Mouse (Mus musculus): ENCODE results near the gene Gm20696. TPM values are rescaled to one million over a fixed set of nuclear protein-coding genes. Genes with fewer than 3 reads are reported as not detected.
A peak's percentile ranks its signal among the peaks of the same experiment; 100 is the strongest.

Gene Gm20696
- polyA plus RNA-seq, 1 experiment from 2014 or later: 7.5 TPM

DNA sequence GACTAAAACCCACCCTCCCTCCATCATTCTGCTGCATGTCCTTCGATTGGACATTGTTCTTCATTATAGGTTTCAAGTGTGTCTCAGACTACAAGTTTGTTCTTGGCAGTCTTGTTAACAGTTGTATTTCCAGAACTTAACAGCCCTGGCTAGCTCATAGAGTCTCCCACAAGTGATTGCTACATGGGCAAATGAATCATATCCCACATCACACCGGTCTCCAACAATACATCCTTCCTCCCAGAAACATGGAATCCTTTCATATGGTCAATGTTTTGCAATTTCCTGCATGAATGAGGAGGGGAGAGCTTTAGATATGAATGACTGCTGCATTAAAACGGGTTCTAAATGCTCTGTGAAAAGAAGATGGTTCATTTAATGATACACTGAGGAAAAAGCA, 322.8 kb downstream of the Gm20696 start:
- Histone ChIP-seq H3K4me1 (ENCODE audit: control insufficient read depth, insufficient read depth, low read length) (no peaks in the 10 kb centered on the region), H3K27ac (ENCODE audit: low read depth, low read length) (no peak overlapping the region), H3K4me3 (ENCODE audit: low read length) (no peak overlapping the region), H3K4me2 (replicated peaks; ENCODE audit: low read depth, low read length) (no peak overlapping the region), H3K9me3 (ENCODE audit: control insufficient read depth, low read length) (no peaks in the 10 kb centered on the region), H3K36me3 (ENCODE audit: control insufficient read depth, insufficient read depth, low read length) (no peaks in the 10 kb centered on the region), H3K27me3 (ENCODE audit: control insufficient read depth, insufficient read depth, low read length) (no peaks in the 10 kb centered on the region), H3K9ac (ENCODE audit: low read depth, low read length) (no peak overlapping the region)
- WGBS: 91% methylated on average over 3 of the region's 3 CpGs
- ATAC-seq (ENCODE audit: low FRiP score, low TSS enrichment): no peak

DNA sequence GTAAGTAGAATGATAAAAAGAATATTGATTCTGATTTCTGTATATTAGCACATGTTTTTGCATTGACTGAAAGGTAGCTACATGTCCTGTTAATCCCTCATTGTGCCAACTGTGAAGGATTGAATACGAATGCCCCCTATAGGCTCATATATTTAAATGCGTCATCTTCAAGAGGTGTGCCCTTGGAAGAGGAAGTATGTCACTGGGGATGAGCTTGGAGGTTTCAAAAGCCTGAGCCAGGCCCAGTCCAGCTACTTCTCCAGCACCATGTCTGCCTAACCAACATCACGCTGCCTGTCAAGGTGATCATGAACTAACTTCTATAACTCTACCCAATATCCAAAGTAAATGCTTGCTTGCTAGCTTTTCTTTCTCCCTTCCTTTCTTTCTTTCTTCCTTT, 324.2 kb downstream of the Gm20696 start:
- H3K4me3 ChIP-seq (ENCODE audit: low read length): no peak overlapping the region
- ATAC-seq (ENCODE audit: low FRiP score, low TSS enrichment): no peak
- 95% methylated on average over 3 of the region's 3 CpGs for WGBS
- H3K36me3 ChIP-seq (ENCODE audit: control insufficient read depth, insufficient read depth, low read length): no peaks in the 10 kb centered on the region
- H3K4me2 ChIP-seq (replicated peaks; ENCODE audit: low read depth, low read length): no peak overlapping the region
- peaks cover 9% of the 10 kb centered on the region for H3K4me1 ChIP-seq (ENCODE audit: control insufficient read depth, insufficient read depth, low read length)
- H3K9ac ChIP-seq (ENCODE audit: low read depth, low read length): no peak overlapping the region
- no peaks in the 10 kb centered on the region for H3K27me3 ChIP-seq (ENCODE audit: control insufficient read depth, insufficient read depth, low read length)
- H3K9me3 ChIP-seq (ENCODE audit: control insufficient read depth, low read length): no peaks in the 10 kb centered on the region
- H3K27ac ChIP-seq (ENCODE audit: low read depth, low read length): no peak overlapping the region

DNA sequence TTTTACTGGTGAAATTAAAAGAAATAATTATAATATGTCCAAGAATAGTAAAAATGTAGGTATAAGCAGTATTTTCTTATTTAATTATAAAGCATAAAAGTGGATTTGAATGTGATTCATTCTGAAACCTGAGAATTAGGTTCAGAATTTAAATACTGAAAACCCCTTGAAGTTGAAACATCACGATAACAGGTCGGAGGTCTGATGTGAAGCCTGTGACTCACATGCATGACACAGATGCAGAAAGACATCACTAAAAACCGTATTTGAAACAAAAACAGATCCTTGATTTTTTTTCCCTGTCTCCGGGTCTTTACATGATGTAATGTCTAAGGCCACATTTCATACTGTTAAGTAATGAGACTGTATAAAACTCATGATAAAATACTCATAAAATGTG, 325.7 kb downstream of the Gm20696 start:
- Histone ChIP-seq H3K36me3 (ENCODE audit: control insufficient read depth, insufficient read depth, low read length) (no peaks in the 10 kb centered on the region), H3K4me3 (ENCODE audit: low read length) (no peak overlapping the region), H3K27me3 (ENCODE audit: control insufficient read depth, insufficient read depth, low read length) (no peaks in the 10 kb centered on the region), H3K9ac (ENCODE audit: low read depth, low read length) (no peak overlapping the region), H3K4me2 (replicated peaks; ENCODE audit: low read depth, low read length) (no peak overlapping the region), H3K4me1 (ENCODE audit: control insufficient read depth, insufficient read depth, low read length) (peaks cover 9% of the 10 kb centered on the region), H3K9me3 (ENCODE audit: control insufficient read depth, low read length) (no peaks in the 10 kb centered on the region), H3K27ac (ENCODE audit: low read depth, low read length) (no peak overlapping the region)
- WGBS: 82% methylated on average over 4 of the region's 4 CpGs
- ATAC-seq (ENCODE audit: low FRiP score, low TSS enrichment): no peak

GRCm38 (mm10) chr6:99339986-99340721, 326.4 kb downstream of the Gm20696 start:
- Histone ChIP-seq H3K36me3 (ENCODE audit: control insufficient read depth, insufficient read depth, low read length) (no peaks in the 10 kb centered on the region), H3K4me3 (ENCODE audit: low read length) (no peak overlapping the region), H3K9ac (ENCODE audit: low read depth, low read length) (no peak overlapping the region), H3K4me2 (replicated peaks; ENCODE audit: low read depth, low read length) (no peak overlapping the region), H3K4me1 (ENCODE audit: control insufficient read depth, insufficient read depth, low read length) (peaks cover 9% of the 10 kb centered on the region), H3K9me3 (ENCODE audit: control insufficient read depth, low read length) (no peaks in the 10 kb centered on the region), H3K27ac (ENCODE audit: low read depth, low read length) (no peak overlapping the region), H3K27me3 (ENCODE audit: control insufficient read depth, insufficient read depth, low read length) (no peaks in the 10 kb centered on the region)
- WGBS: 88% methylated on average over 10 of the region's 10 CpGs
- ATAC-seq (ENCODE audit: low FRiP score, low TSS enrichment): no peak

- Histone ChIP-seq H3K27ac (ENCODE audit: low read depth, low read length) (no peak overlapping the region), H3K27me3 (ENCODE audit: control insufficient read depth, insufficient read depth, low read length) (no peaks in the 10 kb centered on the region), H3K4me1 (ENCODE audit: control insufficient read depth, insufficient read depth, low read length) (peaks cover 9% of the 10 kb centered on the region), H3K9me3 (ENCODE audit: control insufficient read depth, low read length) (no peaks in the 10 kb centered on the region), H3K4me2 (replicated peaks; ENCODE audit: low read depth, low read length) (no peak overlapping the region), H3K4me3 (ENCODE audit: low read length) (no peak overlapping the region), H3K36me3 (ENCODE audit: control insufficient read depth, insufficient read depth, low read length) (no peaks in the 10 kb centered on the region), H3K9ac (ENCODE audit: low read depth, low read length) (no peak overlapping the region)
- no peak for ATAC-seq (ENCODE audit: low FRiP score, low TSS enrichment)
- WGBS: 33% methylated on average over 5 of the region's 5 CpGs
These were observed 327.3 kb downstream of the Gm20696 start for GRCm38 (mm10) chr6:99339343-99339620.

DNA sequence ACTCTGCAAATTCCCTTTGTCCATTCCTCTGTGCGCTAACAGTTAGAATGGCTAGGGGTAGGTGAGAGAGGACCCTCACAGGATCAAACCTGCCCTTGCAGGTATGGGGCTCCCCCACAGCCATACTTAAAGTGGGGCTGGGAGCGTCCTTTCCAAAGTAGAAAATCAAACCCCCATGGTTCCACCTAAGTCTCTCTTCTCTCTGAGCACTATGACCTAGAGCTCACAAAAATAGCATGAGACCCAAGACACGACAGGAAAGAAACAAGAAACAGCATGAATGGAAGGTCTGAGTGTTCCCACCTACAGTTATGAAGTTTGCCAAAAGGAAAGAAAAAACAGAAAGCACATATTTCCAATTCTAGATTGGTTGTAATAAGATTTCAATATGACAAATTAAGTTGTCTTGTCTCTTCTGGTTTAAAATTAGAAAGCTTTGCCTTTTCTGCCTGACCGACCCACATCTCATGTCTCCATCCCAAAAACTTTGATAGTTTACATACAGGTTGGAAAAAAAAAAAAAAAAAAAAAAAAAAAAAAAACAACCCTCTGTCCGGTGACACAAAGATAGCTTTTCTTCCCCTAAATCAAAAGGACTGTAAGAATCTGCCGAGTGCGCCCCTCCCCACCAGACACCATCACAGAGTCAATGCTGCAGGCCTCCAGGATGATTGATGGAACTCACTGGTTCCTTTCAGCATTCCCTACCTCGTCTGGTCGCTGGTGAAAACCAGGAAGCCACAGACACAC, 327.8 kb downstream of the Gm20696 start:
- no peaks in the 10 kb centered on the region for H3K36me3 ChIP-seq (ENCODE audit: control insufficient read depth, insufficient read depth, low read length)
- no peak overlapping the region for H3K4me3 ChIP-seq (ENCODE audit: low read length)
- no peak for ATAC-seq (ENCODE audit: low FRiP score, low TSS enrichment)
- no peak overlapping the region for H3K27ac ChIP-seq (ENCODE audit: low read depth, low read length)
- no peaks in the 10 kb centered on the region; the same call in 1 of the 2 replicates for H3K27me3 ChIP-seq (ENCODE audit: control insufficient read depth, insufficient read depth, low read length)
- H3K9ac ChIP-seq (ENCODE audit: low read depth, low read length): no peak overlapping the region
- no peaks in the 10 kb centered on the region for H3K9me3 ChIP-seq (ENCODE audit: control insufficient read depth, low read length)
- WGBS: 33% methylated on average over 9 of the region's 9 CpGs
- peaks cover 9% of the 10 kb centered on the region for H3K4me1 ChIP-seq (ENCODE audit: control insufficient read depth, insufficient read depth, low read length)
- H3K4me2 ChIP-seq (replicated peaks; ENCODE audit: low read depth, low read length): no peak overlapping the region

DNA sequence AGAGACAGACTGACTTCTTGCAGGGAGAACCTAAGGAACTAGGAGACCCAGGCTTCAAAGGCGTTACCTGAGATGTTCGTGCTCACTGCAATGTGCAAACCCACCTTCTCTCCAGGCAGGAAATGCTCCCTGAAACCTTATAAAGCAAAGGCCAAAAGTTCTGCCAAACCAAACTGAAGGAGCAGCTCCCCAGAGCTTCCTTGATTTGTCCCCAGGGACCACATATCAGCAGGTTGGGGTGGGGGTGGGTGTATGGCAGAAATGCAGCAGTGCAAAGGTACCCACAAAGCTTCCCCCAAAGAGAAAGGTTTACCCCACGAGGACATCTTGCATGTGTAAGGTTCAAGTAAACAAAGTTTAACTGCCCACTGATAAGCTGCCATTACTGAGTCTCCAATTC, 328.4 kb downstream of the Gm20696 start:
- no peak overlapping the region for H3K27ac ChIP-seq (ENCODE audit: low read depth, low read length)
- H3K4me3 ChIP-seq (ENCODE audit: low read length): no peak overlapping the region
- H3K4me2 ChIP-seq (replicated peaks; ENCODE audit: low read depth, low read length): no peak overlapping the region
- 32% methylated on average over 3 of the region's 3 CpGs for WGBS
- no peaks in the 10 kb centered on the region; the same call in 1 of the 2 replicates for H3K27me3 ChIP-seq (ENCODE audit: control insufficient read depth, insufficient read depth, low read length)
- peaks cover 9% of the 10 kb centered on the region for H3K4me1 ChIP-seq (ENCODE audit: control insufficient read depth, insufficient read depth, low read length)
- no peaks in the 10 kb centered on the region for H3K36me3 ChIP-seq (ENCODE audit: control insufficient read depth, insufficient read depth, low read length)
- no peak for ATAC-seq (ENCODE audit: low FRiP score, low TSS enrichment)
- H3K9me3 ChIP-seq (ENCODE audit: control insufficient read depth, low read length): no peaks in the 10 kb centered on the region
- H3K9ac ChIP-seq (ENCODE audit: low read depth, low read length): no peak overlapping the region

DNA sequence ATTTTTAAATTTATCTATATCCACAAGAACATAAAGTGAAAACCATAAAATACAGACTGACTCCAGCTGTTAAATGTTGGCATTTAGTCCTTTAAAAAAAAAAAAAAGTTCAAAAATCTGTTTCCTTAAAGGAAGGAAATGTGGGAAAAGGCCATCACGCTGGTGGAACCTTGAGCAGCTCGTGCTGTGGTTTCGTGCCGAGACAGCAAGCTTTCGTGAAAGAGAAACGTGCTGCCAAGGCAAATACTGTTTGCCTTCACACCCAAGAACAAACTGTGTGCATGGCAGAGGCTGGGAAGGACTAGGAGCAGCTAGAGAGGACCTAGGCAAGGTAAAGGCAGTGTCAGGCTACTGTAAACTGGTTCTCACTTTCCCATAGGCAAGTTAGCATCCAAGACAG, 329.0 kb downstream of the Gm20696 start:
- Histone ChIP-seq H3K9me3 (ENCODE audit: control insufficient read depth, low read length) (no peaks in the 10 kb centered on the region), H3K4me2 (replicated peaks; ENCODE audit: low read depth, low read length) (no peak overlapping the region), H3K9ac (ENCODE audit: low read depth, low read length) (no peak overlapping the region), H3K4me3 (ENCODE audit: low read length) (no peak overlapping the region), H3K27me3 (ENCODE audit: control insufficient read depth, insufficient read depth, low read length) (no peaks in the 10 kb centered on the region; the same call in 1 of the 2 replicates), H3K36me3 (ENCODE audit: control insufficient read depth, insufficient read depth, low read length) (no peaks in the 10 kb centered on the region), H3K27ac (ENCODE audit: low read depth, low read length) (0 out of 2 replicates have a peak overlapping the region, but pooled peaks have one; percentile 6), H3K4me1 (ENCODE audit: control insufficient read depth, insufficient read depth, low read length) (peaks cover 9% of the 10 kb centered on the region)
- WGBS: 16% methylated on average over 6 of the region's 6 CpGs
- ATAC-seq (ENCODE audit: low FRiP score, low TSS enrichment): no peak

DNA sequence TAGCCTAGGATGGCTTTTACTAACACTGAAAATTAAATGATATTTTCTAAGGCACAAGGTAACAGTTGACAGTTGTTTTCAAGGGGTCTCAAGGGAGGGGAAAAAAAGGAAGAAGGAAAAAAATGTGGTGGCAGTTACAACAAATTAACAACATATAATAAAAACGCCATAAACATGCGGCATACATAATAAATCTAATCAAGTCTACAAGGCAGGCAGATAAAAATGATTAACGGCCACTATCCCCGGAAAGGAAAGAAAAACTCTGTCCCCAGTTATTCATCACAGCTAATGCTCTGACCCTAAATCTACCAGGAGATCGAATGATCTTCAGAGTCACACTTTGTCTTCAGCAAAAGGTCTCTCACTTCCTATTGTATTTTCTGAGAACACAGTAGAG, 330.4 kb downstream of the Gm20696 start:
- Histone ChIP-seq H3K27me3 (ENCODE audit: control insufficient read depth, insufficient read depth, low read length) (no peaks in the 10 kb centered on the region; the same call in 1 of the 2 replicates), H3K36me3 (ENCODE audit: control insufficient read depth, insufficient read depth, low read length) (no peaks in the 10 kb centered on the region), H3K4me2 (replicated peaks; ENCODE audit: low read depth, low read length) (no peak overlapping the region), H3K27ac (ENCODE audit: low read depth, low read length) (no peak overlapping the region), H3K4me3 (ENCODE audit: low read length) (no peak overlapping the region), H3K9me3 (ENCODE audit: control insufficient read depth, low read length) (no peaks in the 10 kb centered on the region), H3K4me1 (ENCODE audit: control insufficient read depth, insufficient read depth, low read length) (peaks cover 9% of the 10 kb centered on the region), H3K9ac (ENCODE audit: low read depth, low read length) (no peak overlapping the region)
- peak; percentile 44 for ATAC-seq (ENCODE audit: low FRiP score, low TSS enrichment)
- 11% methylated on average over 5 of the region's 5 CpGs for WGBS
